Mouse (Mus musculus) forebrain, embryonic 16.5 days (tissue): Measurements from ENCODE around the gene Rnf11. TPM values are rescaled to one million over a fixed set of nuclear protein-coding genes. Genes with fewer than 3 reads are reported as not detected.
A peak's percentile ranks its signal among the peaks of the same experiment; 100 is the strongest.

Experiments used
- ATAC-seq: fragments of 200-750 bp; cut with Nextera tagmentation; 2 replicates; pipeline ENCODE4 v1.8.0; 2017; ENCODE audit warnings: mild to moderate bottlenecking, moderate library complexity
- H3K27ac ChIP-seq: fragments of 300-500 bp; sonication (generic); 2 replicates; pipeline ENCODE4 v1.5.1; 2014; ENCODE audit warnings: low read length, control low read depth
- H3K27me3 ChIP-seq: fragments of 300-500 bp; sonication (generic); replicated peaks from 2 replicates; pipeline ENCODE4 v1.6.1; 2014; ENCODE audit warnings: low read length; ENCODE audit not compliant: control insufficient read depth, insufficient read depth
- H3K36me3 ChIP-seq: fragments of 300-500 bp; sonication (generic); 2 replicates; pipeline ENCODE4 v1.6.1; 2014; ENCODE audit not compliant: control insufficient read depth, insufficient read depth
- H3K4me1 ChIP-seq: fragments of 300-500 bp; sonication (generic); replicated peaks from 2 replicates; pipeline ENCODE4 v1.6.1; 2014; ENCODE audit warnings: low read length; ENCODE audit not compliant: control insufficient read depth, insufficient read depth
- H3K4me2 ChIP-seq: fragments of 300-500 bp; sonication (generic); 2 replicates; pipeline ENCODE4 v1.6.1; 2014; ENCODE audit warnings: mild to moderate bottlenecking, low read length, control low read depth
- H3K4me3 ChIP-seq: fragments of 300-500 bp; sonication (generic); replicated peaks from 2 replicates; pipeline ENCODE4 v1.5.1; 2014; ENCODE audit warnings: mild to moderate bottlenecking, low read length, control low read depth
- H3K9ac ChIP-seq: fragments of 300-500 bp; sonication (generic); replicated peaks from 2 replicates; pipeline ENCODE4 v1.6.1; 2014; ENCODE audit warnings: low read depth, low read length, control low read depth
- H3K9me3 ChIP-seq: fragments of 300-500 bp; sonication (generic); 2 replicates; pipeline ENCODE4 v1.6.1; 2016; ENCODE audit warnings: low read length; ENCODE audit not compliant: control insufficient read depth
- WGBS: fragments of 180-500 bp; shearing (Covaris S2); extraction: QIAGEN DNeasy Blood & Tissue Kit; methylation state at CpG from one replicate; pipeline ENCODE4 v1.1.7; 2014; 5-methylcytosine and 5-hydroxymethylcytosine counted together
- polyA plus RNA-seq: library from polyadenylated mRNA; unstranded; fragments of >200 nt; fragmentation: Nextera tagmentation; extraction: Ambion mirVana; gene quantifications from 2 replicates; pipeline ENCODE4 v1.2.1, GENCODE M21; 2015

Rnf11 gene
- polyA plus RNA-seq, 1 experiment from 2014 or later = 53.2 TPM

DNA sequence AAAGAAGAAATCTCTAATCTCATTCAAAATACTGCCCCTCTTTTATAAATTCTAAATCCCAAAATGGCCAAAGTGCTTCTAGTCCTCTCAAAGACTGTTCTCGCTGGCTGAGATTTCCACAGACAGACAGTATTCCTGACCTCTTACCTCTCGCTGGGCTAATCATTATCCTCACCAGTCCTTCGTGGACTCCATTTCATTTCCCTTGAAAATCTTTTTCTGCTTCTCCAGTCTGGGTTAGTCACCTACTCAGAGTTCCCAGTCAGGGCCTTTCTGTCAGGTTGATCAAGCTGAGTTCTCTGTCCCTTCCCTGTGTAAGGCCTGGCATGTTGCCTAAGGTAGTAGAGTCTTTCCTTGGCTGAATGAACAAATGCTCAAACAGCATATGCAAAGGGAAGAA lies 7.1 kb downstream of the Rnf11 start:
- Histone ChIP-seq H3K27me3 (no peaks in the 10 kb centered on the region), H3K36me3 (no peaks in the 10 kb centered on the region; the same call in 1 of the 2 replicates), H3K9me3 (no peaks in the 10 kb centered on the region), H3K4me1 (peaks cover 9% of the 10 kb centered on the region), H3K4me3 (no peak overlapping the region), H3K27ac (no peak overlapping the region), H3K9ac (no peak overlapping the region), H3K4me2 (no peak overlapping the region)
- no peak for ATAC-seq
- WGBS = 90% methylated on average over 3 of the region's 3 CpGs

- Histone ChIP-seq H3K27me3 (no peaks in the 10 kb centered on the region), H3K4me3 (peak overlapping the region; percentile 93), H3K4me1 (peaks cover 9% of the 10 kb centered on the region), H3K36me3 (no peaks in the 10 kb centered on the region; the same call in 1 of the 2 replicates), H3K9me3 (no peaks in the 10 kb centered on the region), H3K4me2 (peak overlapping the region; percentile 80), H3K9ac (peak overlapping the region; percentile 99), H3K27ac (peak overlapping the region; percentile 84)
- 0% methylated on average over 37 of the region's 39 CpGs for WGBS
- peak; percentile 99 for ATAC-seq
Observed at GRCm38 (mm10) chr4:109476554-109477014, 7.9 kb downstream of the Rnf11 start.

DNA sequence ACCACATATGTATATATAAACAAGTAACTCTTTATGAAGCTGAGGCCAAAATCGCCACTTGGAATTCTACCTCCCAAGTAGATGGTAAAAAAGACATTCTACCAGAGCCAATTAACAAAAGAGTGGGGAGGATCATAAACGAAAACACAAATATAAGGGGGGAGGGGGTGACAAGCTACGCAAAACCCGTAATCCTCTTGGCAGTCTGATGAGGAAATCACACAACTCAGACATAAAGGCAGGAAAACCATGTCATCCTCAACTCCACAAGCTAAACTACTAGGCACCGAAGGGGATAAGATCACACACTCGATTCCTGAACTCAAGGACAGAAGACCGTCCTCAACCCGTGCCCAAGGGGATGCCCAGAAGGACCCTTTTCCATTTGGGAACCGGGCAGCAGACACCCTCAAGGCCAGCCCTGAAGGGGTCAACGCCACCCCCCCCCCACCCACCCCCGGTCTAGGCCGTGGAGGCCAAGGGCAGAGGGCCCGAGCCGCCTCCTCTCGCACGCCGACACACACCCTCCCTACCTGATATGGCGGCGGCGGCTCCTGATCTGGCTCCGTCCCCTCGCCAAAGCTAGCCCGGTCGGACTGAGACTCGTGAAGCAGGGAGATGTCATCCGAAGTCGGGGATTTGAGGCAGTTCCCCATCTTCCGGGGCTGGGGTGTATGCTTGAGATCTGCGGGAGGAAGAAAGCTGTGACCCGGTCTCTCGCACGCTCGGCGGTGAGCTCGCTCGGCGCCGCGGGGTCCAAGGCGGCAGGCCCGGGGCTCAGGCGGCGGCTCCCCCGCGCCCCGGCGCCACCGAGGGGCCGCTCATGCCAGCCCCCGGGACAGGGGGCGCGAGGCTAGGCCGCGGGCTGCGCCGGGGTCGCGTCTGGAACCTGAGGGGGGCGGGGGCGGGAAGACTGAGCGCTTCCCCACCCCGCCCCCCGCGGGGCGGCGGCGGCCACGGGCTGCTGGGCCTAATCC lies 8.7 kb downstream of the Rnf11 start:
- Histone ChIP-seq H3K27ac (peak overlapping the region; percentile 84), H3K27me3 (no peaks in the 10 kb centered on the region), H3K4me3 (peak overlapping the region; percentile 93), H3K4me2 (peak overlapping the region; percentile 80), H3K4me1 (peaks cover 12% of the 10 kb centered on the region), H3K9me3 (no peaks in the 10 kb centered on the region), H3K9ac (peak overlapping the region; percentile 99), H3K36me3 (no peaks in the 10 kb centered on the region; the same call in 1 of the 2 replicates)
- peak; percentile 74 for ATAC-seq
- WGBS = under 1% methylated on average over 52 of the region's 68 CpGs

DNA sequence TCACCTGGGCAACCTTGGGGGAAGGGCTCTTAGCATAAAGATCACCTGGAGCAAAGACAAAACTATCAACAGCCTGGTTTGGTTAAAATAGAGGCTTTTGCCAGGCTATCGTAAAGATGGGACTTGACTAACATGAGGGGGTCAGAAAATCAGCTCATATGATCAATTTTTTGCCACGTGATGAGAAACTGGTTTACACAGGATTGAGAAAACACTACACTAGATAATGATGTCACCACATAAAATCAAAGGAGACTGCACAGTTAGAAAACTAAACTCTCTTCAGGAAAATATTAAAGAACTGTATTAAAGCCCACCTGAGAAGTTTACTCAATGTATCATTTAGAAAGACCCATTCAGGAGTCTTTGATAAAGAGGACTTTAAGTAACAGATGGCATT lies 9.4 kb downstream of the Rnf11 start:
- Histone ChIP-seq H3K27me3 (no peaks in the 10 kb centered on the region), H3K9ac (peak overlapping the region; percentile 26; the same call in 1 of the 2 replicates), H3K27ac (no peak overlapping the region), H3K36me3 (no peaks in the 10 kb centered on the region; the same call in 1 of the 2 replicates), H3K4me3 (peak overlapping the region; percentile 20), H3K4me1 (peaks cover 12% of the 10 kb centered on the region), H3K9me3 (no peaks in the 10 kb centered on the region), H3K4me2 (peak overlapping the region; percentile 80)
- no peak for ATAC-seq
- 58% methylated on average over 2 of the region's 2 CpGs for WGBS

DNA sequence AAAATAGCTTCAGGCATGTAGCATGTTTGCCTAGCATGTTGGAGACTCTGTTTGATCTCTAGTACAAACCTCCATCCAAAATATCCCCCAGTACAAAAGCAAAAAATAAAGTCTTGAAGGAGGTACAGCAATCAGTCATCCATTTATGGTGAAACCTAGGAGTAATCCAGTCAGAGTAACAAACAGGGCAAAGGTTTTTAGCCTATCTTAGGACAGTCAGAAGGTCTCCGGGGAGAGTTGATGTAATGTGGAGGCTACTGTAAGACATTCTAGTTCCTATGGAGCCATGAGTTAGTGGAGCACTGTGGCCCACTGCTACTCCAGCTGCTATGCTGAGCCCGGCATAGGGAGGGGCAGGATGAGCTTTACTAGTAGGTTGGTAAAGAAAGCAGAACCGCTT lies 12.0 kb downstream of the Rnf11 start:
- Histone ChIP-seq H3K27ac (no peak overlapping the region), H3K9ac (no peak overlapping the region), H3K9me3 (no peaks in the 10 kb centered on the region), H3K4me2 (no peak overlapping the region), H3K27me3 (no peaks in the 10 kb centered on the region), H3K36me3 (no peaks in the 10 kb centered on the region; the same call in 1 of the 2 replicates), H3K4me3 (no peak overlapping the region), H3K4me1 (peaks cover 12% of the 10 kb centered on the region)
- 95% methylated on average over 3 of the region's 3 CpGs for WGBS
- ATAC-seq = no peak

GRCm38 (mm10) chr4:109471606-109472005 lies 12.9 kb downstream of the Rnf11 start:
- Histone ChIP-seq H3K4me3 (no peak overlapping the region), H3K4me1 (peaks cover 12% of the 10 kb centered on the region), H3K4me2 (no peak overlapping the region), H3K9ac (no peak overlapping the region), H3K9me3 (no peaks in the 10 kb centered on the region), H3K36me3 (no peaks in the 10 kb centered on the region; the same call in 1 of the 2 replicates), H3K27ac (no peak overlapping the region), H3K27me3 (no peaks in the 10 kb centered on the region)
- no peak for ATAC-seq

DNA sequence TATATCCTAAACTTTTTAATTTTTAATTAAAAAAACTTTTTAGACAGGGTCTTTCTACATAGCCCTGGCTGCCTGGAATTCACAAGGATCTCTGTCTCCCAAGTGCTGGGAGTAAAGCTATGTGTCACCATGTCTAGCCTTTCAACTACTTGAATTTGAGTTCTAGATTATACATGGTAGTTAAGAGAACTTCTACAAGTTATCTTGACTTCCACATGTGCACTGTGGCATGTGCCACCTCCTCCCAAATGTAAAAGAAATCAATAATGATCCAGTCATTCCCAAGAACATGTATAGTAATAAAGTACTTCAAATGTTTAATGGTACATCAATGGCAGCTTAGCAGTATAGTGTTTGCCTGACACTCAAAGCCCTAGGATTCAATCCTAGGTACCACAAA lies 16.8 kb downstream of the Rnf11 start:
- no peak for ATAC-seq
- H3K9ac ChIP-seq = no peak overlapping the region
- H3K9me3 ChIP-seq = no peaks in the 10 kb centered on the region
- H3K4me3 ChIP-seq = no peak overlapping the region
- no peak overlapping the region for H3K27ac ChIP-seq
- H3K36me3 ChIP-seq = no peaks in the 10 kb centered on the region; the same call in 1 of the 2 replicates
- H3K27me3 ChIP-seq = no peaks in the 10 kb centered on the region
- no peak overlapping the region for H3K4me2 ChIP-seq
- peaks cover 3% of the 10 kb centered on the region for H3K4me1 ChIP-seq

GRCm38 (mm10) chr4:109463892-109464291 lies 20.6 kb downstream of the Rnf11 start:
- Histone ChIP-seq H3K9me3 (no peaks in the 10 kb centered on the region), H3K9ac (no peak overlapping the region), H3K4me3 (no peak overlapping the region), H3K27me3 (no peaks in the 10 kb centered on the region), H3K27ac (no peak overlapping the region), H3K36me3 (no peaks in the 10 kb centered on the region), H3K4me1 (no peaks in the 10 kb centered on the region), H3K4me2 (no peak overlapping the region)
- no peak for ATAC-seq

DNA sequence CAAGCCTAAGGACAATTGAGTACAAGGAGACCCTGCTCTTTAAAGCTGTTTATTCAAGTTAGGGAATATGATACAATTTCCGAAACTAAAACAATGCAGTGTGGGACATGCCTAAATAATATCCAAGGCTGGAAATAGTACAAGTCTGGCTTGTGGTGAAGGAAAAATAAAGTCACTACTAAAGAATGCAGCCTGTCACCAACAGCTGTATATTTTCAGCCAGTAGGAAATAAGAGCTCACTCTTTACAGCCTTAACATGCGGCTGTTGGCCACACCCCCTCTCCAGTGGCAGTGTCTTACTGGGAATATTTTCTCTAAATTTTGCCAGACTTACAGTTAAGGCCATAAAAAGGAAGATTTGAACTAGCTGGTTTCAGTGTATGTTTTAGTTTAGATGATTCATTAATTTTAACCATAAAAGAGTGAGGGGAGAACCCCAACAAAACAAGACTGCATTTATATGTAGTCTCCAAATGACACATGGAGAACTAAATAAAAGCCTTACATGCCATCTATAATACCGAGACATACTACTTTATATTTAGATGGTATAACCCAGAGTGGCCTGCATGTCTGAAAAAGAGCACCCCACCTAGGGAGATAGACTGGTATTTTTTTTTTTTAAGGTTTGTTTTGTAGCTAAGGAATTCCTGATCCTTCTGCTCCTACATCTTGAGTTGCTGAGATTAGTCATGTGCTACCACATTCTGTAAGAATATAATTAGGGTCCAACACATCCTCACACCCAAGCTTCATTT lies 23.9 kb downstream of the Rnf11 start:
- Histone ChIP-seq H3K4me3 (no peak overlapping the region), H3K9ac (no peak overlapping the region), H3K27me3 (no peaks in the 10 kb centered on the region), H3K4me1 (no peaks in the 10 kb centered on the region), H3K27ac (no peak overlapping the region), H3K4me2 (no peak overlapping the region), H3K36me3 (no peaks in the 10 kb centered on the region), H3K9me3 (no peaks in the 10 kb centered on the region)
- ATAC-seq = no peak
- 82% methylated on average over 3 of the region's 3 CpGs for WGBS
